Mouse (Mus musculus): ENCODE data around the gene Htr7. TPM values are rescaled to one million over a fixed set of nuclear protein-coding genes. Genes with fewer than 3 reads are reported as not detected.

Gene Htr7
- polyA plus RNA-seq (2016; fragmentation: Nextera tagmentation; extraction: Ambion mirVana) = 0.39 and 0.42 TPM in 2 replicates

GRCm38 (mm10) chr19:36057231-36057811, at the start of gene Htr7:
TSS of gene Htr7 (minus strand) at chr19:36057507.
- WGBS = 4% methylated on average over 85 of the region's 86 CpGs
- no peak within 1 kb of the TSS; the same call in 1 of the 2 replicates for H3K27ac ChIP-seq (replicated peaks)
- H3K27me3 ChIP-seq (replicated peaks; ENCODE audit: low read depth, poor library complexity, severe bottlenecking) = peaks cover 53% of the 10 kb centered on the region
- H3K4me1 ChIP-seq = peaks cover 6% of the 10 kb centered on the region
- DNase-seq (ENCODE audit: low spot score) = peak; percentile 81
- no peaks in the 10 kb centered on the region for H3K36me3 ChIP-seq (replicated peaks)
- H3K9me3 ChIP-seq = no peaks in the 10 kb centered on the region
- H3K4me3 ChIP-seq = peak within 1 kb of the TSS; percentile 68

- Histone ChIP-seq H3K27ac (replicated peaks) (no peak overlapping the region), H3K4me1 (no peaks in the 10 kb centered on the region), H3K36me3 (replicated peaks) (peaks cover 58% of the 10 kb centered on the region), H3K9me3 (no peaks in the 10 kb centered on the region), H3K4me3 (no peak overlapping the region), H3K27me3 (replicated peaks; ENCODE audit: low read depth, poor library complexity, severe bottlenecking) (no peaks in the 10 kb centered on the region)
- WGBS = 94% methylated on average over 5 of the region's 5 CpGs
- DNase-seq (ENCODE audit: low spot score) = no peak
These were observed 46.6 kb upstream of the Htr7 start for GRCm38 (mm10) chr19:36103909-36104308.

- Histone ChIP-seq H3K4me1 (no peaks in the 10 kb centered on the region), H3K27ac (replicated peaks) (no peak overlapping the region), H3K4me3 (no peak overlapping the region), H3K9me3 (no peaks in the 10 kb centered on the region), H3K27me3 (replicated peaks; ENCODE audit: low read depth, poor library complexity, severe bottlenecking) (no peaks in the 10 kb centered on the region), H3K36me3 (replicated peaks) (peaks cover 92% of the 10 kb centered on the region)
- no peak for DNase-seq (ENCODE audit: low spot score)
- 87% methylated on average over 7 of the region's 7 CpGs for WGBS
These were observed 41.6 kb upstream of the Htr7 start for GRCm38 (mm10) chr19:36098916-36099315.

GRCm38 (mm10) chr19:36098265-36098664, 41.0 kb upstream of the Htr7 start:
- WGBS = 90% methylated on average over 1 of the region's 1 CpGs
- peaks cover 91% of the 10 kb centered on the region for H3K36me3 ChIP-seq (replicated peaks)
- H3K4me1 ChIP-seq = no peaks in the 10 kb centered on the region
- DNase-seq (ENCODE audit: low spot score) = no peak
- H3K27ac ChIP-seq (replicated peaks) = no peak overlapping the region
- H3K9me3 ChIP-seq = no peaks in the 10 kb centered on the region
- H3K27me3 ChIP-seq (replicated peaks; ENCODE audit: low read depth, poor library complexity, severe bottlenecking) = no peaks in the 10 kb centered on the region
- no peak overlapping the region for H3K4me3 ChIP-seq

- DNase-seq (ENCODE audit: low spot score) = no peak
- Histone ChIP-seq H3K36me3 (replicated peaks) (peaks cover 90% of the 10 kb centered on the region), H3K4me1 (no peaks in the 10 kb centered on the region), H3K4me3 (no peak overlapping the region), H3K9me3 (no peaks in the 10 kb centered on the region), H3K27me3 (replicated peaks; ENCODE audit: low read depth, poor library complexity, severe bottlenecking) (no peaks in the 10 kb centered on the region), H3K27ac (replicated peaks) (no peak overlapping the region)
- WGBS = 92% methylated on average over 3 of the region's 3 CpGs
These were observed 39.9 kb upstream of the Htr7 start for GRCm38 (mm10) chr19:36097194-36097593.

- WGBS = 59% methylated on average over 5 of the region's 5 CpGs
These were observed 33.5 kb upstream of the Htr7 start for GRCm38 (mm10) chr19:36090781-36091180.

GRCm38 (mm10) chr19:36083262-36084225, 26.2 kb upstream of the Htr7 start, which contains the start of gene Rpp30:
TSS of gene Rpp30 (plus strand) at chr19:36083716.
- Histone ChIP-seq H3K9me3 (no peaks in the 10 kb centered on the region), H3K27me3 (replicated peaks; ENCODE audit: low read depth, poor library complexity, severe bottlenecking) (no peaks in the 10 kb centered on the region; the same call in 1 of the 2 replicates), H3K36me3 (replicated peaks) (peaks cover 14% of the 10 kb centered on the region), H3K4me3 (peak within 1 kb of the TSS; percentile 92), H3K27ac (replicated peaks) (peak within 1 kb of the TSS; percentile 84), H3K4me1 (peaks cover 8% of the 10 kb centered on the region)
- peak; percentile 90 for DNase-seq (ENCODE audit: low spot score)
- 2% methylated on average over 34 of the region's 34 CpGs for WGBS

More at GRCm38 (mm10) chr19:36090781-36091180, 33.5 kb upstream of the Htr7 start:
- no peak overlapping the region for H3K4me3 ChIP-seq
- no peak for DNase-seq (ENCODE audit: low spot score)
- H3K27me3 ChIP-seq (replicated peaks; ENCODE audit: low read depth, poor library complexity, severe bottlenecking) = no peaks in the 10 kb centered on the region
- no peaks in the 10 kb centered on the region for H3K4me1 ChIP-seq
- peaks cover 82% of the 10 kb centered on the region for H3K36me3 ChIP-seq (replicated peaks)
- no peaks in the 10 kb centered on the region for H3K9me3 ChIP-seq
- H3K27ac ChIP-seq (replicated peaks) = no peak overlapping the region

GRCm38 (mm10) chr19:36082606-36083261, 25.4 kb upstream of the Htr7 start:
- peak; percentile 47 for DNase-seq (ENCODE audit: low spot score)
- 47% methylated on average over 7 of the region's 7 CpGs for WGBS
- H3K4me1 ChIP-seq = peaks cover 8% of the 10 kb centered on the region
- peaks cover 6% of the 10 kb centered on the region for H3K36me3 ChIP-seq (replicated peaks)
- H3K4me3 ChIP-seq = peak overlapping the region; percentile 92
- no peaks in the 10 kb centered on the region for H3K9me3 ChIP-seq
- peak overlapping the region; percentile 84 for H3K27ac ChIP-seq (replicated peaks)
- H3K27me3 ChIP-seq (replicated peaks; ENCODE audit: low read depth, poor library complexity, severe bottlenecking) = no peaks in the 10 kb centered on the region; the same call in 1 of the 2 replicates

GRCm38 (mm10) chr19:36062801-36063529, 5.7 kb upstream of the Htr7 start:
- 85% methylated on average over 2 of the region's 2 CpGs for WGBS
- DNase-seq (ENCODE audit: low spot score) = no peak
- no peaks in the 10 kb centered on the region for H3K9me3 ChIP-seq
- H3K36me3 ChIP-seq (replicated peaks) = no peaks in the 10 kb centered on the region
- H3K27me3 ChIP-seq (replicated peaks; ENCODE audit: low read depth, poor library complexity, severe bottlenecking) = peaks cover 19% of the 10 kb centered on the region
- no peak overlapping the region for H3K4me3 ChIP-seq
- H3K4me1 ChIP-seq = no peaks in the 10 kb centered on the region
- no peak overlapping the region for H3K27ac ChIP-seq (replicated peaks)

GRCm38 (mm10) chr19:36056502-36057221, 645 bp downstream of the Htr7 start:
- H3K36me3 ChIP-seq (replicated peaks) = no peaks in the 10 kb centered on the region
- H3K27ac ChIP-seq (replicated peaks) = no peak overlapping the region; the same call in 1 of the 2 replicates
- peak; percentile 16 for DNase-seq (ENCODE audit: low spot score)
- WGBS = 10% methylated on average over 49 of the region's 49 CpGs
- no peaks in the 10 kb centered on the region for H3K9me3 ChIP-seq
- peaks cover 53% of the 10 kb centered on the region for H3K27me3 ChIP-seq (replicated peaks; ENCODE audit: low read depth, poor library complexity, severe bottlenecking)
- H3K4me1 ChIP-seq = peaks cover 6% of the 10 kb centered on the region
- peak overlapping the region; percentile 68 for H3K4me3 ChIP-seq

GRCm38 (mm10) chr19:36046046-36046445, 11.3 kb downstream of the Htr7 start:
- DNase-seq (ENCODE audit: low spot score) = no peak
- 83% methylated on average over 7 of the region's 7 CpGs for WGBS

More at GRCm38 (mm10) chr19:36046046-36046445, 11.3 kb downstream of the Htr7 start:
- Histone ChIP-seq H3K4me3 (no peak overlapping the region), H3K36me3 (replicated peaks) (no peaks in the 10 kb centered on the region), H3K4me1 (no peaks in the 10 kb centered on the region), H3K27me3 (replicated peaks; ENCODE audit: low read depth, poor library complexity, severe bottlenecking) (no peaks in the 10 kb centered on the region), H3K27ac (replicated peaks) (no peak overlapping the region), H3K9me3 (no peaks in the 10 kb centered on the region)
